Mouse (Mus musculus) myocyte (in vitro differentiated cells): ENCODE measurements around the gene Sin3a. TPM values are rescaled to one million over a fixed set of nuclear protein-coding genes. Genes with fewer than 3 reads are reported as not detected.

ENCODE experiments used
- H3K27me3 ChIP-seq: one replicate; pipeline ENCODE4 v1.6.1; 2011; ENCODE audit not compliant: control insufficient read depth, insufficient read depth, insufficient read length
- H3K36me3 ChIP-seq: one replicate; pipeline ENCODE4 v1.6.1; 2011; ENCODE audit not compliant: control insufficient read depth, insufficient read depth
- H3K4me2 ChIP-seq: one replicate; pipeline ENCODE4 v1.6.1; 2011; ENCODE audit warnings: low read depth, control low read depth
- H3K4me3 ChIP-seq: one replicate; pipeline ENCODE4 v1.5.1; 2011; ENCODE audit warnings: mild to moderate bottlenecking, control low read depth, moderate library complexity
- H3K79me2 ChIP-seq: one replicate; pipeline ENCODE4 v1.6.1; 2011; ENCODE audit not compliant: control insufficient read depth, insufficient read depth
- H3ac ChIP-seq: one replicate; pipeline ENCODE4 v1.6.1; 2011; ENCODE audit not compliant: control insufficient read depth, insufficient read length
- CEBPB ChIP-seq: IDR thresholded peaks from 2 replicates; pipeline ENCODE4 v1.6.1; 2011; ENCODE audit warnings: mild to moderate bottlenecking, moderate library complexity; ENCODE audit not compliant: poor library complexity, insufficient read depth, severe bottlenecking
- E2F4 ChIP-seq: IDR thresholded peaks from one replicate; pipeline ENCODE4 v1.6.1; 2011; ENCODE audit warnings: mild to moderate bottlenecking, control low read depth, moderate library complexity; ENCODE audit not compliant: insufficient read depth
- MAX ChIP-seq: IDR thresholded peaks from one replicate; pipeline ENCODE4 v1.6.1; 2011; ENCODE audit warnings: low read depth, mild to moderate bottlenecking, control low read depth
- MYOD1 ChIP-seq, 3 experiments: IDR thresholded peaks; one replicate each; pipeline ENCODE4 v1.6.1; 2011; ENCODE audit warnings: control low read depth in 2 of 3, low read depth in 2 of 3, mild to moderate bottlenecking in 2 of 3, moderate library complexity in 1 of 3; ENCODE audit not compliant: insufficient read length in 2 of 3, control insufficient read depth in 1 of 3
- MYOG ChIP-seq, 3 experiments: IDR thresholded peaks; one replicate each; pipeline ENCODE4 v1.6.1; 2011; ENCODE audit warnings: control low read depth in 2 of 3, low read depth in 2 of 3, mild to moderate bottlenecking in 2 of 3; ENCODE audit not compliant: insufficient read length in 2 of 3, control insufficient read depth in 1 of 3, insufficient read depth in 1 of 3
- POLR2A ChIP-seq: IDR thresholded peaks from one replicate; pipeline ENCODE4 v1.6.1; 2011; ENCODE audit warnings: low read depth, mild to moderate bottlenecking, control low read depth, moderate library complexity; ENCODE audit not compliant: insufficient read length
- POLR2AphosphoS2 ChIP-seq: IDR thresholded peaks from one replicate; pipeline ENCODE4 v1.6.1; 2011; ENCODE audit warnings: low read depth, control low read depth; ENCODE audit not compliant: insufficient read length
- REST ChIP-seq: IDR thresholded peaks from one replicate; pipeline ENCODE4 v1.6.1; 2011; ENCODE audit warnings: mild to moderate bottlenecking, control low read depth, moderate library complexity; ENCODE audit not compliant: insufficient read depth, insufficient read length
- SRF ChIP-seq: IDR thresholded peaks from one replicate; pipeline ENCODE4 v1.6.1; 2011; ENCODE audit warnings: low read depth; ENCODE audit not compliant: control insufficient read depth, insufficient read length
- TCF12 ChIP-seq: IDR thresholded peaks from one replicate; pipeline ENCODE4 v1.6.1; 2011; ENCODE audit warnings: mild to moderate bottlenecking, control low read depth; ENCODE audit not compliant: poor library complexity, insufficient read depth, severe bottlenecking
- TCF3 ChIP-seq: IDR thresholded peaks from one replicate; pipeline ENCODE4 v1.6.1; 2011; ENCODE audit warnings: low read depth, control low read depth; ENCODE audit not compliant: insufficient read length
- USF1 ChIP-seq: IDR thresholded peaks from one replicate; pipeline ENCODE4 v1.6.1; 2011; ENCODE audit warnings: low read depth, mild to moderate bottlenecking, control low read depth, moderate library complexity
- polyA plus RNA-seq: library from polyadenylated mRNA; unstranded; fragments of >200 nt; fragmentation: generic; extraction: Trizol; gene quantifications from one replicate; pipeline ENCODE4 v1.2.1, GENCODE M21; 2012; ENCODE audit warnings: missing spikeins

The Sin3a gene
- polyA plus RNA-seq, 1 experiment, result 13.3 TPM

GRCm38 (mm10) chr9:57156383-57156782, 84.5 kb downstream of the Sin3a start:
- no peak overlapping the region for H3K4me2 ChIP-seq
- TF ChIP-seq MYOD1 (IDR thresholded peaks at IDR 0.05; ENCODE audit: control insufficient read depth in 1 of 3, insufficient read length in 2 of 3, low read depth in 2 of 3), result no peak
- no peak for TF ChIP-seq TCF12
- no peak for TF ChIP-seq MYOG (IDR thresholded peaks at IDR 0.05; ENCODE audit: control insufficient read depth in 1 of 3, insufficient read depth in 1 of 3, insufficient read length in 2 of 3, low read depth in 2 of 3)
- TF ChIP-seq SRF, result no peak
- no peak for TF ChIP-seq POLR2A
- TF ChIP-seq CEBPB, result no peak
- TF ChIP-seq POLR2AphosphoS2, result no peak
- no peak for TF ChIP-seq MAX
- no peak for TF ChIP-seq REST
- no peak for TF ChIP-seq E2F4
- no peak for TF ChIP-seq USF1
- no peak for TF ChIP-seq TCF3
- H3K27me3 ChIP-seq, result no peaks in the 10 kb centered on the region
- H3K4me3 ChIP-seq, result no peak overlapping the region
- H3K79me2 ChIP-seq, result no peaks in the 10 kb centered on the region
- no peak overlapping the region for H3ac ChIP-seq
- H3K36me3 ChIP-seq, result no peaks in the 10 kb centered on the region

GRCm38 (mm10) chr9:57156823-57157222, 85.0 kb downstream of the Sin3a start:
- Histone ChIP-seq H3K27me3 (no peaks in the 10 kb centered on the region), H3K4me2 (no peak overlapping the region), H3K79me2 (no peaks in the 10 kb centered on the region), H3K36me3 (no peaks in the 10 kb centered on the region), H3K4me3 (peak overlapping the region; percentile 29), H3ac (no peak overlapping the region)
- TF ChIP-seq REST (no peak), POLR2AphosphoS2 (no peak), TCF3 (no peak), USF1 (no peak), MAX (no peak), MYOD1 (IDR thresholded peaks at IDR 0.05; ENCODE audit: control insufficient read depth in 1 of 3, insufficient read length in 2 of 3, low read depth in 2 of 3) (no peak), TCF12 (no peak), MYOG (IDR thresholded peaks at IDR 0.05; ENCODE audit: control insufficient read depth in 1 of 3, insufficient read depth in 1 of 3, insufficient read length in 2 of 3, low read depth in 2 of 3) (no peak), SRF (no peak), CEBPB (no peak)

- no peaks in the 10 kb centered on the region for H3K27me3 ChIP-seq
- no peaks in the 10 kb centered on the region for H3K36me3 ChIP-seq
- H3K79me2 ChIP-seq, result no peaks in the 10 kb centered on the region
- no peak for TF ChIP-seq E2F4
- H3K4me2 ChIP-seq, result peak overlapping the region; percentile 78
- peak overlapping the region; percentile 29 for H3K4me3 ChIP-seq
- peak overlapping the region; percentile 53 for H3ac ChIP-seq
These were observed 85.7 kb downstream of the Sin3a start for GRCm38 (mm10) chr9:57157499-57157898.

GRCm38 (mm10) chr9:57158013-57158470, 86.2 kb downstream of the Sin3a start, which contains the start of gene Commd4:
Commd4 (minus strand) TSS chr9:57158331.
- no peak for TF ChIP-seq MAX
- peak; percentile 100 for TF ChIP-seq USF1
- TF ChIP-seq E2F4, result no peak
- peak; percentile 16 for TF ChIP-seq POLR2AphosphoS2
- TF ChIP-seq CEBPB, result 0 out of 2 replicates have a peak, but pooled peaks have one; percentile 13
- Histone ChIP-seq H3K79me2 (no peaks in the 10 kb centered on the region), H3ac (peak within 1 kb of the TSS; percentile 53), H3K4me2 (peak within 1 kb of the TSS; percentile 78), H3K36me3 (no peaks in the 10 kb centered on the region), H3K27me3 (no peaks in the 10 kb centered on the region), H3K4me3 (peak within 1 kb of the TSS; percentile 29)

GRCm38 (mm10) chr9:57158506-57158905, 86.7 kb downstream of the Sin3a start:
- Histone ChIP-seq H3K79me2 (no peaks in the 10 kb centered on the region), H3K36me3 (no peaks in the 10 kb centered on the region), H3ac (no peak overlapping the region), H3K4me3 (peak overlapping the region; percentile 29), H3K4me2 (peak overlapping the region; percentile 78), H3K27me3 (no peaks in the 10 kb centered on the region)
- TF ChIP-seq E2F4 (no peak), MYOD1 (IDR thresholded peaks at IDR 0.05; ENCODE audit: control insufficient read depth in 1 of 3, insufficient read length in 2 of 3, low read depth in 2 of 3) (no peak), POLR2AphosphoS2 (no peak), MYOG (IDR thresholded peaks at IDR 0.05; ENCODE audit: control insufficient read depth in 1 of 3, insufficient read depth in 1 of 3, insufficient read length in 2 of 3, low read depth in 2 of 3) (no peak), MAX (no peak), TCF3 (no peak), USF1 (no peak), TCF12 (no peak), POLR2A (no peak), CEBPB (no peak), SRF (no peak), REST (no peak)
